Mouse (Mus musculus) layer of hippocampus, adult 2 months (tissue): ENCODE data around the gene Lipo1. TPM values are rescaled to one million over a fixed set of nuclear protein-coding genes. Genes with fewer than 3 reads are reported as not detected.
"Not testable (repeated sequence)": the region's sequence is repeated elsewhere in the genome, so short reads cannot be mapped to it uniquely, and the experiment has no call there.

Experiments used
- DNase-seq, 2 experiments: peaks; one replicate each; pipeline ENCODE4 v3.0.0; 2022; ENCODE audit warnings: low spot score in 2 of 2
- H3K27ac ChIP-seq: fragments of 200-600 bp; 2 replicates; pipeline ENCODE4 v1.8.1; 2022
- H3K4me3 ChIP-seq: fragments of 200-600 bp; 2 replicates; pipeline ENCODE4 v1.8.1; 2022; ENCODE audit warnings: mild to moderate bottlenecking
- CTCF ChIP-seq: fragments of 200-600 bp; conservative IDR thresholded peaks from 2 replicates; pipeline ENCODE4 v1.8.1; 2022; ENCODE audit warnings: antibody characterized with exemption, mild to moderate bottlenecking, moderate library complexity
- long read RNA-seq, 2 experiments: library from polyadenylated mRNA; stranded (forward); transcript quantifications; one replicate each; pipeline ENCODE4 v2.0.0; 2021; ENCODE audit warnings: borderline mapping rate in 2 of 2
- total RNA-seq, 2 experiments: library from RNA; stranded (reverse); gene quantifications; 2 replicates each; pipeline ENCODE4 v1.2.3; 2021

Lipo1 gene
- total RNA-seq, result not detected
- long read RNA-seq, experiment 1, result 0 reads
- long read RNA-seq, experiment 2, result 0 reads

GRCm38 (mm10) chr19:33787359-33787758 is at the start of gene Lipo1:
Lipo1 (minus strand) TSS chr19:33787459.
- not testable (repeated sequence) for H3K27ac ChIP-seq, H3K4me3 ChIP-seq, DNase-seq

GRCm38 (mm10) chr19:33786576-33787277 is 532 bp downstream of the Lipo1 start:
- Histone ChIP-seq H3K27ac (no peak overlapping the region), H3K4me3 (no peak overlapping the region)
- no peak for DNase-seq
- TF ChIP-seq CTCF, result no peak

GRCm38 (mm10) chr19:33761287-33762086 is 25.8 kb downstream of the Lipo1 start, which contains the start of gene Lipo3:
Lipo3 (minus strand) TSS chr19:33761951.
- peak; percentile 9 to 23 for DNase-seq
- H3K27ac ChIP-seq, result not testable (repeated sequence)
- peak within 1 kb of the TSS; percentile 39 for H3K4me3 ChIP-seq

- not testable (repeated sequence) for DNase-seq, H3K27ac ChIP-seq, H3K4me3 ChIP-seq
Measured at GRCm38 (mm10) chr19:33751259-33751658, 36.0 kb downstream of the Lipo1 start, which contains the start of gene Lipo2. Lipo2 (minus strand) TSS chr19:33751359.

Other genes with a start within 250 kb of the Lipo1 start
- gene Gm8978, start 162.2 kb downstream of the Lipo1 start, total RNA-seq, result not detected
- not detected for gene Lipo2, start 36.1 kb downstream of the Lipo1 start, total RNA-seq
- gene Lipo3, start 25.5 kb downstream of the Lipo1 start, total RNA-seq, result 1 to 10 TPM; 4.1 to 5.5 TPM
- not detected for gene Lipf, start 173.7 kb upstream of the Lipo1 start, total RNA-seq
- not detected for gene Lipk, start 220.8 kb upstream of the Lipo1 start, total RNA-seq